Mouse (Mus musculus): Measurements from ENCODE around the gene Igfals. TPM values are rescaled to one million over a fixed set of nuclear protein-coding genes. Genes with fewer than 3 reads are reported as not detected.
A peak's percentile ranks its signal among the peaks of the same experiment; 100 is the strongest.

The Igfals gene
- 10 to 100 TPM in 1 of 2 experiments, 1 to 10 TPM in 1; 9.9 to 14.0 TPM for total RNA-seq (2021)

GRCm38 (mm10) chr17:24865776-24866175, at the start of gene Igfals:
Igfals (plus strand) TSS chr17:24865997.
- intact Hi-C loops (cut with DNase I), result no loop called here
- no peak for DNase-seq

GRCm38 (mm10) chr17:24817503-24817902, 48.3 kb upstream of the Igfals start:
- intact Hi-C loops (cut with DNase I), result loop anchor here (1.0 kb wide), 1 partner anchor 72 kb away; no protein-coding TSS in a partner anchor

GRCm38 (mm10) chr17:24818172-24818571, 47.6 kb upstream of the Igfals start:
- no peak for DNase-seq
- intact Hi-C loops (cut with DNase I), result no loop called here

More at GRCm38 (mm10) chr17:24817503-24817902, 48.3 kb upstream of the Igfals start:
- DNase-seq, result peak in 1 of 2 experiments; percentile 12

- intact Hi-C loops (cut with DNase I), result no loop called here
- no peak for DNase-seq
These were observed 46.3 kb upstream of the Igfals start for GRCm38 (mm10) chr17:24819469-24819868.

GRCm38 (mm10) chr17:24821351-24822280, 44.2 kb upstream of the Igfals start:
- no peak for DNase-seq
- intact Hi-C loops (cut with DNase I), result no loop called here

- intact Hi-C loops (cut with DNase I), result no loop called here
- no peak for DNase-seq
These were observed 26.0 kb upstream of the Igfals start, which contains the start of gene Hagh for GRCm38 (mm10) chr17:24839842-24840241. Hagh (plus strand) TSS chr17:24840143.

- intact Hi-C loops (cut with DNase I), result no loop called here
- no peak for DNase-seq
These were observed 25.5 kb upstream of the Igfals start for GRCm38 (mm10) chr17:24840341-24840740.

GRCm38 (mm10) chr17:24841133-24841532, 24.7 kb upstream of the Igfals start:
- intact Hi-C loops (cut with DNase I), result no loop called here
- peak in 1 of 2 experiments; percentile 23 for DNase-seq

- intact Hi-C loops (cut with DNase I), result no loop called here
- no peak for DNase-seq
These were observed 23.2 kb upstream of the Igfals start for GRCm38 (mm10) chr17:24842631-24843030.

GRCm38 (mm10) chr17:24844525-24844924, 21.3 kb upstream of the Igfals start:
- intact Hi-C loops (cut with DNase I), result no loop called here
- no peak for DNase-seq

GRCm38 (mm10) chr17:24847386-24847785, 18.4 kb upstream of the Igfals start:
- DNase-seq, result no peak
- intact Hi-C loops (cut with DNase I), result no loop called here

- no peak for DNase-seq
- intact Hi-C loops (cut with DNase I), result no loop called here
These were observed 17.2 kb upstream of the Igfals start for GRCm38 (mm10) chr17:24848600-24849031.

GRCm38 (mm10) chr17:24849733-24850064, 16.1 kb upstream of the Igfals start:
- intact Hi-C loops (cut with DNase I), result loop anchor here (1.0 kb wide), 1 partner anchor 36 kb away; no protein-coding TSS in a partner anchor
- DNase-seq, result no peak

- DNase-seq, result peak; percentile 96 to 97
- intact Hi-C loops (cut with DNase I), result loop anchor here (1.0 kb wide), 1 partner anchor 35 kb away; no protein-coding TSS in a partner anchor
These were observed 15.6 kb upstream of the Igfals start, which contains the start of gene Fahd1 for GRCm38 (mm10) chr17:24850065-24850772. Fahd1 (minus strand) TSS chr17:24850364.

- intact Hi-C loops (cut with DNase I), result loop anchor here (1.0 kb wide), 1 partner anchor 35 kb away; no protein-coding TSS in a partner anchor
- no peak for DNase-seq
These were observed 15.0 kb upstream of the Igfals start for GRCm38 (mm10) chr17:24850773-24851127.

- peak in 1 of 2 experiments; percentile 17 for DNase-seq
- intact Hi-C loops (cut with DNase I), result no loop called here
These were observed 14.2 kb upstream of the Igfals start for GRCm38 (mm10) chr17:24851381-24852125.

- no peak for DNase-seq
- intact Hi-C loops (cut with DNase I), result no loop called here
These were observed 9.8 kb upstream of the Igfals start for GRCm38 (mm10) chr17:24855838-24856464.

- no peak for DNase-seq
- intact Hi-C loops (cut with DNase I), result no loop called here
These were observed 9.2 kb upstream of the Igfals start for GRCm38 (mm10) chr17:24856589-24856988.

GRCm38 (mm10) chr17:24857831-24858470, 7.8 kb upstream of the Igfals start:
- DNase-seq, result no peak
- intact Hi-C loops (cut with DNase I), result no loop called here

GRCm38 (mm10) chr17:24858967-24859366, 6.8 kb upstream of the Igfals start:
- intact Hi-C loops (cut with DNase I), result no loop called here

More at GRCm38 (mm10) chr17:24858967-24859366, 6.8 kb upstream of the Igfals start:
- peak; percentile 37 to 58 for DNase-seq

Measured in heart, postnatal 10 days (tissue).